Mouse (Mus musculus) liver, adult 2 months (tissue): Measurements from ENCODE around the gene Wdtc1.

Experiments used
- CTCF ChIP-seq: fragments of 200-500 bp; IDR thresholded peaks from 2 replicates; pipeline ENCODE4 v1.5.1; 2011; ENCODE audit warnings: low read depth, low read length, control low read depth
- POLR2A ChIP-seq: fragments of 200-500 bp; IDR thresholded peaks from 2 replicates; pipeline ENCODE4 v1.6.1; 2011; ENCODE audit warnings: low read length, control low read depth; ENCODE audit not compliant: insufficient read depth; ENCODE audit errors: extremely low read depth

DNA sequence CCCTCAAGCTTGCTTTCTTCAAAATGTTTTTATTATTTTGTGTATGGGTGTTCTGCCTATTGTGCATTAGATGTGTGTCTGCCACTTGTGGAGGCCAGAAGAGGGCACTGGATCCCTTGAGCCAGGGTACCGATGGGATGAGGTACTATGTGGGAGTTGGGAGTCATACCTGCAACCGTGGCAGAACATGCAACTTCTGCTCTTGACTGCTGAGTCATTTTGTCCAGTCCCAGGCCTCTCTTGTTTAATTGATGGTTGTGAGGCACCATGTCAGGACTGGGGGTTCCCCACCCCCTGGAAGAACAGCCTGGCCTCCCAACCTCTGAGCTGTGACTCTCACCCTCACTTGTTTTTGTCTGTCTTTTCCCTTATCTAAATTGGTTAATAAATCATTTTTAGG, 88.7 kb downstream of the Wdtc1 start:
- TF ChIP-seq CTCF (no peak), POLR2A (no peak)
